1 mouse cellular context compared by ENCODE assay signal in the genomic region with DNA sequence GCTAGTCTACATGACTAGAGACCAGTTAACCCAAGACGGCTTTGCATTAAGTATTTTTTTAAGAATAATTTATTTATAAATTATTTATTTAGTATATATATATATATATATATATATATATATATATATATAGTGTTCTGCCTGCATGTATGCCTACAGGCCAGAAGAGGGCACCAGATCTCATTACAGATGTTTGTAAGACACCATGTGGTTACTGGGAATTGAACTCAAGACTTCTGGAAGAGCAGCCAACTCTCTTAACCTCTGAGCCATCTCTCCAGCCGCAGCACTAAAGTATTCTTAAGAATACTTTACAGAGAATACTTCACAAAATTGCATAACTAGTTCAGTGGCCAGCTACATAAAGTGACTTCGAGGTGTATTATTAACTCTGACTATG.
TF ChIP-seq lines count a peak whose summit lies in the region.

No protein-coding gene starts in this region.

TF ChIP-seq in MEL, 35 proteins besides CTCF, POLR2A, EP300 and RAD21:
- TF ChIP-seq MXI1 (IDR thresholded peaks at IDR 0.05; ENCODE audit: low read depth, low read length): no peak
- TF ChIP-seq BHLHE40 (IDR thresholded peaks at IDR 0.05; ENCODE audit: borderline replicate concordance, low read depth, low read length): no peak
- no peak for TF ChIP-seq MYC (IDR thresholded peaks at IDR 0.05; ENCODE audit: low read depth, low read length)
- TF ChIP-seq POLR2AphosphoS5 (IDR thresholded peaks at IDR 0.05; ENCODE audit: borderline replicate concordance, low read depth, low read length): no peak
- TF ChIP-seq ELF1 (IDR thresholded peaks at IDR 0.05; ENCODE audit: low read depth, low read length): no peak
- no peak for TF ChIP-seq MAX (IDR thresholded peaks at IDR 0.05; ENCODE audit: low read length)
- no peak for TF ChIP-seq POLR2AphosphoS2 (IDR thresholded peaks at IDR 0.05; ENCODE audit: low read length)
- TF ChIP-seq UBTF (IDR thresholded peaks at IDR 0.05; ENCODE audit: borderline replicate concordance, insufficient read depth, low read depth, low read length): no peak
- TF ChIP-seq RCOR1 (IDR thresholded peaks at IDR 0.05; ENCODE audit: low read depth, low read length): no peak
- TF ChIP-seq NRF1 (IDR thresholded peaks at IDR 0.05; ENCODE audit: insufficient read depth, low read depth, low read length, poor library complexity, severe bottlenecking): no peak
- no peak for TF ChIP-seq MYB (IDR thresholded peaks at IDR 0.05; ENCODE audit: low read depth, low read length)
- TF ChIP-seq JUND (IDR thresholded peaks at IDR 0.05; ENCODE audit: low read depth, low read length): no peak
- TF ChIP-seq MAZ (IDR thresholded peaks at IDR 0.05; ENCODE audit: low read depth, low read length): no peak
- peak; percentile 38 for TF ChIP-seq SMC3 (IDR thresholded peaks at IDR 0.05; ENCODE audit: low read depth, low read length)
- TF ChIP-seq ZC3H11A (IDR thresholded peaks at IDR 0.05; ENCODE audit: low read depth, low read length): peak; percentile 36
- no peak for TF ChIP-seq ETS1 (IDR thresholded peaks at IDR 0.05; ENCODE audit: low read depth, low read length)
